Mouse (Mus musculus): ENCODE results near the gene Arhgef19.

Gene Arhgef19

DNA sequence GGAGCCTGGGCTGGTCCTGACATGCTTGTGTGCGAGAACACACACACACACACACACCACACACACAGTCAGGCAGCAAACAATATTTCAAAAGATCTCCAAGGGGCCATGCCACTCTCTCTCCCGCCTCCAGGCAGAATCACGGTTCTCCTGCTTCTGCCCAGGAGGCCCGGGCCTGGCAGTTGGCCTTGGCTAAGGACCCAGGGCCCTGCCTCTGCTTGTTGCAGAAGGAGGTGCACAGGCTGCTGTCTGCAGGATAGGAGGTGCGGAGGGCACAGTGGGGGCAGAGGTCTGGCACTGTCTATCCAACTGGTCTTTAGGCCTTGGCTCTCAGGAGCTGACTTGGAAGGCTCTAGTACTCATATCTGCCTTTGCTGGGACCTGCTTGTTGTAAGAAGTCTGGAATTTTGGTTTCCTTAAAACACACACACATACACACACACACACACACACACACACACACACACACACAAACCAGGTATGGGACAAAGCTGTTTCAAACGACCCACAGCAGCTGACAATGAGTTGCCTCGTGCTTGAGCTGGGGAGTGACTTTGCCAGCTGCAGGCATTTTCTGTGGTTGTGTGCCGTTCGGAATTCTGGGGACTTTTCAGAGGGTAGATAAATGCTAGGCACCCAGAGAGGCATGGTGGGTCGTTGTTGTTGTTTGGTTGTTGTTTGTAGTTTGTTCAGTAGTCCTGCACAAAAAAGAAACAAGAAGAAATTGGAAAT lies 23.8 kb downstream of the Arhgef19 start:
- in situ Hi-C loops (cut with MboI, MseI) = loop anchor here in 1 of 2 experiments (10.0 kb wide), 1 partner anchor 912 kb away; no protein-coding TSS in a partner anchor

DNA sequence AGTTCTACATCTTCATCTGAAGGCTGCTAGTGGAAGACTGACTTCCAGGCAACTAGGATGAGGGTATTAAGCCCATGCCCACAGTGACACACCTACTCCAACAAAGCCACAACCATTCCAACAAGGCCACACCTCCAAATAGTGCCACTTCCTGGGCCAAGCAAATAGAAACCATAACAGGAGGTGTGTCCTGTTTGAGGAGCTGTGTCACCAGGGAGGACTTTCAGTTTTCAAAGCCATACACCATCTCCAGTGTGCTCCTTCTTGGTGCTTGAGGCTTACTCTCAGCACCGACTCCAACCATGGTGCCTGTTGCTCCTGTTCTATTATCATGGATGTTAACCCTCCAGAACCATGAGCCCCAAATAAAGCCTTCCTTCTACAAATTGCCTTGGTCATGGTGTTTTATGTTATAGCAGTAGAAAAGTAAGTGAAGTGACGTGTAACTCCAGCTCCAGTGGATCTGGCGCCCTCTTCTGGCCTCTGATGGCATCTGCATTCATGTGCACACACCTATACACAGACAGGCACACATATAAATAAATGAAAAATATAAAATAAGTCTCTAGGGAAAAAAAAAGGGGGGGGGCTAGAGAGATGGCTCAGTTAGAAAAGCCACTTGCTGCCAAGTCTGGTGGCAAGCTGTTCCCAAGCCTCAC lies 26.8 kb downstream of the Arhgef19 start:
- in situ Hi-C loops (cut with MboI, MseI) = loop anchor here in 1 of 2 experiments (10.0 kb wide), 1 partner anchor 909 kb away; no protein-coding TSS in a partner anchor

DNA sequence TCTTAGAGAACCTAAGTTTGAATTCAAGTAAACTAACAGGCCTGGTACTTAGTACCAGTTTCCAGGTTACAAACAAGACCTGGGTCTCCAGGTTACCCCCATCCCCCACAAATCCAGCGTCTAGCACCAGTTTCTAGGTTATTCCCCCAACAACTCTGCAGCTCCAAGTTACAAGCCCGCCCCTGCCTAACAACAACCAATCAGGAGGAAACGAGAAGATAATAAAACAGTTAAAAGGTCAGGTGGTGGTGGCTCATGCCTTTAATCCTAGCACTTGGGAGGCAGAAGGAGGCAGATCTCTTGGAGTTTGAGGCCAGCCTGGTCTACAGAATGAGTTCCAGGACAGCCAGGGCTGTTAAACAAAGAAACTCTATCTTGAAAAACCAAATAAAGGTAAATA lies 28.0 kb downstream of the Arhgef19 start:
- in situ Hi-C loops (cut with MboI, MseI) = loop anchor here in 1 of 2 experiments (10.0 kb wide), 1 partner anchor 908 kb away; no protein-coding TSS in a partner anchor

DNA sequence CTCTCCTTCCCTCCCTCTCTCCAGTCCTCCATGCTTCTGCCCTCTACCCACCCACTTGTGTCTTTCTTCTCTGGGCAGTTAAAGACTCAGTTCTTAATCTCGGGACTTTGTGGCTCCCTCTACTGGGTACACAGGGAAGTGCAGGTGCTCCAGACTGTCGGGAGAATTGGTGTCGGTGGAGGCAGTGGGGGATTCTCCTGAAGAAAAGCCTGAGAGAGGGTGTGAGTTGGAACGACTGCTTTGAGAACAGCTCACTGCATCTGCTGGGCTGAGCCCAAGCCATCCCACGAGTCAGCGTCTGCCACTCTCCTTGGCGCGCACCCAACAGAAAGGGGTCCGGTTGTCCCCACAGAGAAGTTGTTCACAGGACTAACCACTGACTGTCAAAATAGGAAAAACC lies 28.5 kb downstream of the Arhgef19 start:
- in situ Hi-C loops (cut with MboI, MseI) = loop anchor here in 1 of 2 experiments (10.0 kb wide), 1 partner anchor 907 kb away; no protein-coding TSS in a partner anchor

DNA sequence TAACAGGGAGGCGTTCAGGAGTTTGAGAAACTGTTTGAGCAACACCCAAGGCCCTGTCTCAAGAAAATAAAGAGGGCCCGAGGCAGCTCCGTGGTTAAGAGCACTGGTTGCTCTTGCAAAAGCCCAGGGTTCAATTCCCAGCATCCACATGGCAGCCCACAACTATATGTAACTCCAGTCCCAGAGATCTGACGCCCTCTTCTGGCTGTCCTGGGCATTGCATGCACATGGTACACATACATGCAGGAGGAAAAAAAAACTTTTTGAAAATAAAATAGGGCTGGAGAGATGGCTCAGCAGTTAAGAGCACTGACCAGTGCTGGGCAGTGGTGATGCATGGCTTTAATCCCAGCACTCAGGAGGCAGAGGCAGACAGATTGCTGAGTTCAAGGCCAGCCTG lies 29.1 kb downstream of the Arhgef19 start:
- in situ Hi-C loops (cut with MboI, MseI) = loop anchor here in 1 of 2 experiments (10.0 kb wide), 1 partner anchor 906 kb away; no protein-coding TSS in a partner anchor

DNA sequence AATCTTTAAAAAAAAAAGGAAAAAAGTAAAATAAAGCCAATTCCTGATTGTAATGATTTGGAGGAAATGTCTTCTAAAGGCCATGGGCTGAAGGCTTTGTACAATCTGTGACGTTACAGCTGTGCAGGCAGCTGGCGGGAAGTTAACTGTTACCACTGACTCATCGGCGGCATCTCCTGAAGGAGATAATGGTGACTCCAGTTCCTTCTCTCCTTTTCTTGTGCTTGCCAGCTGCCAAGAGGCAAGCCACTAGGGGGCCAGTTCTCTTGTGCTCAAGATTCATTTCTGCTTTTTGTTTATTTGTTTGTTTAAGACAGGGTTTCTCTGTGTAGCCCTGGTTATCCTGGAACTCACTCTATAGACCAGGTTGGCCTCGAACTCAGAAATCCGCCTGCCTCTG lies 29.8 kb downstream of the Arhgef19 start:
- in situ Hi-C loops (cut with MboI, MseI) = loop anchor here in 1 of 2 experiments (10.0 kb wide), 1 partner anchor 906 kb away; no protein-coding TSS in a partner anchor

DNA sequence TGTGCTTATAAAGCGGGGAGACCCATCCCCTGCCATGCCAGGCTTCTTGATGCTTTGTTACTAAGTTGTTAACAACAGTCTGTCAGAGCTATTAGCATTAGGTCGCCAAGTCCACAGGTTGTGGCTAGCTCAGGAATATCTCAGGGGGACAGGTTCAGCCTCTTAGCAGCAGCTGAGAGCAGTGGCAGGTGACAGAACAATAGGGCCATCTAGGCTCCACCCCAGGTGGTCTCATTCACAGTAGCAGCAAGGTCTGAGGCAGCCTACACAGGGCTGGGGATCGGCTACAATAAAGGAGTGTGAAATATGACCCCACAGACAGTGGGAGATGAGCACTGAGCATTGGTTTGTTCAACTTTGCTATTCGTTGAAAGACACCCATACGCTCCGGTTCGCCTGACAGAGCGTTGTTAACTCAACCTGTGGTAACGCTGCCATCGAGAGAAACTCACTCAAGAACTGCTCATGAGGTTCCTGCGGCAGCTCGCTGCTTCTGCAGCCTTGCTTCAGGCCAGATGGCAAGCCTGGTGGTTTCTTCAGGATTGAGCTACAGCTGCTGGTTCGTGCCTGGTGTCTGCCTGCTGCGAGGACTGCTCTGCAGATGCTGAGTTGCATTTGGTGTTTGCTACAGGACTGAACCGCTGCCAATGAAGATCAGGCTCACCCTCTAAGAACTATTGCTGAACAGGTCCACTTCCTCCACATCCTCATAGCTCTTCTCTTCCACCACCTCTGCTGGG lies 31.1 kb downstream of the Arhgef19 start:
- in situ Hi-C loops (cut with MboI, MseI) = no loop called here

DNA sequence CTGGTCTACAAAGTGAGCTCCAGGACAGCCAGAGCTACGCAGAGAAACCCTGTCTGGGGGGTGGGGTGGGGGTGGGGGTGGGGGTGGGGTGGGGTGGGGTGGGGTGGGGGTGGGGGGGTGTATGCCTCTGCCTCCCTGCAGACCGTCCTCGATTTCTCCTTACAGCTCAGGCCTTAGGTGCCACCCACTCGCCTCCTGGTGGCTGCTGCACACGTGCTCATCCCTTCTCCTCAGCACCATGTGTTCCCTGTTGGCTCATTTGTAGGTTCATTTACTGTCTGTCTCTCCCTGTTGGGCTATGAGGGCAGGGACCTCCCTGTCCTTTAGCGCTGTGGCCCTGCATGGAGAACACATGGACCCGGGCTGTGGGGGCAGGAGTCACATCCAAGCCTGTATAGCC lies 31.9 kb downstream of the Arhgef19 start:
- in situ Hi-C loops (cut with MboI, MseI) = no loop called here

DNA sequence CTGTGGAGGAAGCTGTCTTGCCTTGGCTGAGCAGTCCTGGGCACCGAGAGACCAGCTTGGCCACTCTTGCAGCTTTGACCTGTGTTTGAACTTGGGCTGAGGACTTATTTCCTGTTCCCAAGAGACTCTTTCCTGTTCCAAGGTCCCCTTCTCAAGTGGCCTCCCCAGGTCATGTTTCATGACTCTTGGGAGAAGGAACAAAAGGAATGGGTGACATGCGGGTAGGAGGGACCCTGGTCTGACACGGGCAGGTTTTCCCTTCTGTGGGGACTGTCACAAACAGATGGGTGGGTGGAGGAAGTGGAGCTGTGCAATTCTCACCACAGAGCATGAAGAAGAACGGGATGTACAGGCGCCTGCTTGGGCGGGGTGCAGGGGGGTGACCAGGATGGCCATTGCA lies 32.4 kb downstream of the Arhgef19 start:
- in situ Hi-C loops (cut with MboI, MseI) = no loop called here

DNA sequence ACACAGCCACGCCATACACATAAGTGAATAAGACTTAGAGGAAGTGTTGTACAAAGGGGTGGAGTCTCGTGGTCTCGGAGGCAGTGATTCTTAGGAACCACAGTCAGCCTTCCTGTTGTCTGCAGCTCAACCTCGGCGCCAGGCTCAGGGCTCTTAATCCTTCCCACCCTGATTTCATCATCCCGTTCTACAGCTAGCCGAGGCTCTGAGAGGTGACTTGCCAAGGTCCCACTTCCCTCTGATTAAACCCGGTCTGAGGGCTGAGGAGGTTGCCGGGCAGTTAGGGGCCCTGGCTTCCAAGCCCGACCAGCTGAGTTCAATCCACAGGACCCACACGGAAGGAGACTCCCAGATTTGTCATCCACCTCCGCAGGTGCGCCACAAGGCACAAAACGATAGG lies 33.6 kb downstream of the Arhgef19 start:
- in situ Hi-C loops (cut with MboI, MseI) = no loop called here

DNA sequence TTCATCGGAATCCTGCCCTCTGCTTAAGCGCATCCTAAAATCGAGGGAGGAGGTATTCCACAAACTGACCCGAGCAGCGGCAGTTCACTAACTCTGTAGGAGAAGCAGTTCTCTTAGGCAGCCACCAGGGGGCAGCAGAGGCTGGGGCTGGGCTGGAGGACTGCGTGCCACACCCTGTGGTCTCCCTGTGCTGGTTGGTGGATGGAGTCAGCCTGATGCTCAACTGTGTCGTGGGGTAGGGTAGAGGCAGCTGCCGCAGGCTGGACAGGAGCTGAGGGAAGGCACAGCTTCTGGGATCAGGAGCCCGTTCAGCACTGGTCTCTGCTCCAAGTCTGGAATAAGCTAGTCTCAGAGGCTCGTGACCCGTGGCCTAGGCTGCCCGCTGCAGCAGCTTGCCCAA lies 34.0 kb downstream of the Arhgef19 start:
- in situ Hi-C loops (cut with MboI, MseI) = no loop called here

DNA sequence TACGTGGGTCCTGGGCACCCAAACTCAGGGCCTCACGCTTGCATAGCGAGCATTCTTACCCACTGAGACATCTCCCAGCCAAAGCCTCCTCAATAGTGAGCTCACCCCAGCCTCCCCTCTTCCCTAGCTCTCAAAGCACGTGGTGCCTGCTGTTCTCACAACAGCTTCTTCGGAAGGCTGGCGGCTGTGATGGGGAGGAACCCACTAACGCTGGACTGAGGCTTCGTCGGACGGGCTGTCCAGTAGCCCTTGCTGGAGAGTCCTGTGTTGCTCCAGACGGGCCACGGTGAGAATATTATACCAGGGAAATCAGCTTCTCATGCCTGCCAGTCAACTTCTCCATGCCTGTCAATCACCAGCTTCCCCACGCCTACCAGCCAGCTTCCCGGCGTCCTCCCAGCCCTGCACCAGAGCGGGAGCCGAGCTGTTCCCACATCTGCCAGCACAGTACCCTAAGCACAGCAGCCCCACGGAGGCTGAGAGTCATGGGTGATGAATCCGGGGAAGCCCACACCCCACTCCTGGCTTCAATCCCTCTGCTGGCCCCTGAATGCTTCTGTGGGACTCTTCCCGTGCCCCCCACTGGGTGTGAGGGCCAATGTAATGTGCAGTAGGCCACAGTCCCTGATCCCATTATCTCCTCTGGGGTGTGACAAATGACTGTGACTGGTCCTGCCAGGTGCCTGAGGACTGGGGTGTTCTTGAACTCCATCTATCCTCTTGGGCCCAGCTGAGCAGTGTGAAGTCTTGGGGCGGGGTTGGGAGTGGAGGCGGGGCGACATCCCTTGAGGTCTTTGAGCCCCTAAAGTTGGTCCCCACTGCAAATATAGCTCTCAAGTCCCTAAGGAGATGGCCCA lies 35.4 kb downstream of the Arhgef19 start:
- in situ Hi-C loops (cut with MboI, MseI) = loop anchor here (5.0 kb wide), 1 partner anchor 88 kb away; no protein-coding TSS in a partner anchor

DNA sequence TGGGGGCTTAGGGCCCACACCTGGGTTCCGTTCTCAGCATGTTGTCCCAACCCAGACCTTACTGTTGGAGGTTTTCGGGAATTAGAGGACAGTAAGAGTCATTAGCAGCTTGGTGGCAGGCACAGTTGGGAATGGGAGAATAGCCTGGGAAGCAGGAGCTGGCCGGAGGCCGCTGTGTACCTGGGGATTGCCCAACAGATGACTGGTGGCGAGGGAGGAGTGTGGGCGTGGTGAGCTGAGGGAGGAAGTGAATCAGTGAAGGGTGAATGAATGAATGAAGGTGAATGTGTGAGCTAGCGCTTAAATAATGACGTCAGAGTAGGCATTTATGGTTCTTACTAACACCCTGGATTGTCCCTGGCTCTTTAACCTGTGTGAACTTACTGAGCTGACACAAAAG lies 37.9 kb downstream of the Arhgef19 start:
- in situ Hi-C loops (cut with MboI, MseI) = loop anchor here (5.0 kb wide), 1 partner anchor 85 kb away; no protein-coding TSS in a partner anchor

DNA sequence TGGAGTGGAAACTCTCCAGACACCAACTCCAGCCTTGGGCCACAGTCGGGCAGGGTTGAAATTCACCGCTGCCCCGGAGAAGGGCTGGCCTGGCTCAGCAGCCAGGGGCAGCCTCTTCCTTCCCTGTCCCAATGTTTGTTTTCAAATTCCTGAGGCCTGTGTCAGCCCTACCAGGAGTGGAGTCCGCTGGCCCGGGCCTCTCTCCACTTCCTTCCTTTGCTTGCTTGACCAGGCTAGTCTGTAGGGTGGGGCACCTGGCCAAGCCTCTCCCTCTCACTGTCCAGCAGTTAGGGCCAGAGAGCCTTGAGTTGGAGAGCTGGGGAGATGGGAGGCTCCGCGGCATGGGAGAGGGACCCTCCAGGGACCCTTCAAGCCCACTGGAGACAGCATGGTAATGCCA lies 38.9 kb downstream of the Arhgef19 start:
- in situ Hi-C loops (cut with MboI, MseI) = loop anchor here (5.0 kb wide), 1 partner anchor 84 kb away; no protein-coding TSS in a partner anchor

DNA sequence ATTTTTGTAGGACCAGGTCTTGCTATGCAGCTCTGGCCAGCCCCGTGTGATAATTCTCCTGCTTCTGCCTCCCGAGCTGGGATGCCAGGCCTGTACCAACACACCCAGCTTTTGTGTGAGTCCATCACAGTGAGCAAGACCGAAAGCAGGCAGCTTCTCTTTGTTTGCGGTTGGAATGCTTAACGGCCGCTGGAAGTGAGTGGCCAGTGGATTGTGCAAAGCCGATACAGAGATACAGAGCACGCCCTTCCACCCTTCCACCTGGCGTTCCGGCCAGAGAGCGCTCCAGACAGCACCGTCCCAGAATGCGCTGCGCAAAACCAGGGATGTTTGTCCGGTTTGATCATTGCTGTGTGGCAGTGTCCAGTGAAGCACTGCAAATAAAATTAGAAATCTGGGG lies 40.0 kb downstream of the Arhgef19 start:
- in situ Hi-C loops (cut with MboI, MseI) = loop anchor here (5.0 kb wide), 1 partner anchor 83 kb away; no protein-coding TSS in a partner anchor

DNA sequence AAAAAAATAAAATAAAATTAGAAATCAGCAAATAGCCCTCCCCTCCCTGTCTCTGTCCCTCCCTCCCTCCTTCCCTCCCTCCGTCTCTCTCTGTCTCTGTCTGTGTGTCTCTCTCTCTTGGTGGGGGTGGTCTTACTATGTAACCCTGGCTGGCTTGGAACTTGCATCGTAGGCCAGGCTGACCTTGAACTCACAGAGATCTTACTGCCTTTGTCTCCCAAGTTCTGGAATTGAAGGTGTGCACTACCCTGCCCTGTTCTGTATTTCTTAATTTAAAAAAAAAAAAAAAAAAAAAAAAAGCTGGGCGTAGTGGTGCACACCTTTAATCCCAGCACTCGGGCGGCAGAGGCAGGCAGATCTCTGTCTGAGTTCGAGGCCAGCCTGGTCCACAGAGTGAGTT lies 40.5 kb downstream of the Arhgef19 start:
- in situ Hi-C loops (cut with MboI, MseI) = loop anchor here (5.0 kb wide), 1 partner anchor 83 kb away; no protein-coding TSS in a partner anchor

DNA sequence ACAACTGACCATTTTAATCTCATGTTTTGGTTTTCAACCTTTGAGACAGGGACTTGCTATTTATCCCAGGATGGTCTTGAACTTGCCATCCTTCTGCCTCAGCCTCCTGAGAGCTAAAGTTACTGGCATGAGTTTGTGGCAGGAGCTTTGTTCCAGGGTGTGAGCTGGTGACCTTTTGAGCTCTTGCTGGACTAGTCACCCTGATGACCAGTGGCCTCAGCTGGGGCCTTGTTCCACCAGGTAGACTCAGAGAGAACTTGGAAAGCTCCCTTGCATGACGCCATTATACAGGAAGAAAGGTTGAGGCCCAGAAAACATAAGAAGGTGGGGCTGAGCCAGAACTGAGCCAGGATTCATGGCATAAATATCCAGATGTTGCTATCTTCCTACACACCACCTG lies 41.2 kb downstream of the Arhgef19 start:
- in situ Hi-C loops (cut with MboI, MseI) = no loop called here

DNA sequence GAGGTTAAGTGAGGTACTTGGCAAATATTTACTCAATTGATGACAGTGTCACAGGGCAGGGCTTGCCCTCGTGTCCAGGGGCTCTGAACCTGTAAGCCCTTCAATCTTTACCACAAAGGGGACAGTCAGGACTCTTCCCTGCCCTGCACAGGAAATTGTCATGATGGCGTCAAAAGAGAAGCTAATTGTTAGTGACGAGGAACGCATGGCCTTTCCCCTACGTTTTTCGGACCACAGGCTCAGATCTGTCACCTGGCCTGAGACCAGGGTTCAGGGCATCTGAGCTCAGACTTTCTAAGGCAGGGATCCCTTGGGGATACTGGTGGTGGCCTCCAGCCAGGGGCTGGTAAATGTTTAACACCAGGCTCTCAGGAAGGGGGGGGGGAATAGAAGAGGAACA lies 41.9 kb downstream of the Arhgef19 start:
- in situ Hi-C loops (cut with MboI, MseI) = no loop called here

DNA sequence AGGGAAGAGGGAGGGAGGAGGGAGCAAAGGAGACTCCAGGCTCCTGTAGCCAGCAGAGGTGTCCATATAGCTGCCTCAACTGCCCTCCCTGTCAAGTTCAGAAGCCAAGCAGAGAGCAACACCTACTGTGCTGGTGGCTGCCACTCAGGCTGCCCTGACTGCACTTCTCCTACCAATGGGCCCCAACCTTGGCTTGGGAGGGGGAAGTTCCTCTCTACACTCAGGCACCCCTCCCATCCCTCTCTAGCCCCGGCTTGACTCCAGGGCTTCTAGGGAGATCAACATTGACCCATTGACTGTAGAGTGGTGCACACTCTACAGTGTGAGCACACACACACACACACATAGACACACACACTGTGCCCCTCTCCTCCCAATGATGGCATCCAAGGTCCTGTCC lies 42.3 kb downstream of the Arhgef19 start:
- in situ Hi-C loops (cut with MboI, MseI) = no loop called here

DNA sequence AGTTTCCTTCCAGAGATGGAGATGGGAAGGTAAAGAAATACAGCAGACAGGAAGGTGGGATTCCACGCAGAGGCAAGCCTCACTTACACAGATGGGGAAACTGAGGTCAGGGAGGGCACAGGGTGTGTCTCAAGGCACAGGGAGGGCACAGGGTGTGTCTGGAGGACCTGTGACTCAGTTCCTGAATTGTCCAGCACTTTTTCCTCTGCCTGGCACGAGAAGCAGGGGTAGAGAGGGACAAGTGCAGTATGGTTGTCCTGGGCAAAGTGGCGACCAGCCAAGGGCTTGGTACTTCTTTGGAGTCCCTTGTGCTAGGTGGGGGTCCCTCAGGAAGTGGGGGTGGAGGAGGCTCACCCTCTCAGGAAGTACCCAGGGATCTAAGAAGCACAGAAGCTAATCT lies 42.8 kb downstream of the Arhgef19 start:
- in situ Hi-C loops (cut with MboI, MseI) = no loop called here

DNA sequence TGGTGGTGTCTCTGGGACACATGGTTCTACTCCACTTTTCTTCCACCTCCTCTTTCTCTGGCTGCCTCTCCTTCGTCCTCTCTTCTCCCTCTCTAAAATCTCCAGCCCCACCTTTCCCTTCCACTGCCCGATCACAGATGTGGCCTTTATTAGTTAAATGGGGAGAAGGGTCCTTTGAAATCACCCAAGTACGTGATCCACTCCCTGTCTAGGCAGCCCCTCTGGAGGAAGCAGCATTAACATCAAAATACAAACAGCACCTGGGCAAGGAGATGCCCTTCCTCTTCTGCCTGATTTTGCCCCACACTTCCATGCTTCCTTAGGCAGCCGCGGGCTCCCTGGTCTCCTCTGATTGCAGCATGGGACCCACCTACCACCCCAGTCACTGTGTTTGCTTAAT lies 43.3 kb downstream of the Arhgef19 start:
- in situ Hi-C loops (cut with MboI, MseI) = no loop called here
